In genomic region chr1:88279111-88280005, GRCm38 (mm10) we compare ENCODE assay signal across 11 mouse cellular contexts. TPM values are rescaled to one million over a fixed set of nuclear protein-coding genes. Genes with fewer than 3 reads are reported as not detected.
A peak's percentile ranks its signal among the peaks of the same experiment; 100 is the strongest.
DNase-seq lines count a peak whose midpoint lies in the region; ATAC-seq lines count a peak whose summit lies in the region.
"Had no signal": no experiment of that assay in that cellular context is flagged by ENCODE, and none has a peak within 500 bp of the region (broad histone marks: within the 10 kb centered on the region; RNA-seq: fewer than 3 reads in every experiment).

No protein-coding gene starts in this region.

- DNase-seq in layer of hippocampus, adult 11-12 months (ENCODE audit: low spot score): peak; percentile 17
- no peak for DNase-seq in layer of hippocampus, adult 9-11 months
- peak; percentile 80 for DNase-seq in NIH3T3 (ENCODE audit: low read depth)
- peak; percentile 33 to 47 for DNase-seq in lung, postnatal 4 days
- no peak for DNase-seq in heart, embryonic 10.5 days (ENCODE audit: low spot score)
- DNase-seq in cerebellum, postnatal 4 days (ENCODE audit: low spot score in 2 of 2): no peak

- H3K9me3 ChIP-seq in intestine, embryonic 15.5 days: no peaks in the 10 kb centered on the region
- peaks cover 26% of the 10 kb centered on the region for H3K9me3 ChIP-seq in heart, embryonic 10.5 days
- H3K9me3 ChIP-seq: heart, embryonic 15.5 days had no signal

- H3K4me3 ChIP-seq in intestine, embryonic 15.5 days (replicated peaks): no peak overlapping the region
- H3K4me3 ChIP-seq in heart, embryonic 10.5 days: no peak overlapping the region
- H3K4me3 ChIP-seq: heart, embryonic 15.5 days; limb, embryonic 13.5 days had no signal

- H3K27ac ChIP-seq in intestine, embryonic 15.5 days: peak overlapping the region; percentile 5; the same call in 1 of the 2 replicates
- no peak overlapping the region for H3K27ac ChIP-seq in heart, embryonic 10.5 days
- H3K27ac ChIP-seq: heart, embryonic 15.5 days; limb, embryonic 13.5 days had no signal

- peak overlapping the region; percentile 2 for H3K4me2 ChIP-seq in intestine, embryonic 15.5 days (replicated peaks)
- H3K4me2 ChIP-seq: heart, embryonic 15.5 days; limb, embryonic 13.5 days had no signal

- WGBS in intestine, embryonic 15.5 days: 53% methylated on average over 9 of the region's 9 CpGs
- WGBS in heart, embryonic 10.5 days: 56% methylated on average over 9 of the region's 9 CpGs

- no peak overlapping the region for H3K9ac ChIP-seq in intestine, embryonic 15.5 days
- H3K9ac ChIP-seq: heart, embryonic 15.5 days; limb, embryonic 13.5 days had no signal

- H3K4me1 ChIP-seq in intestine, embryonic 15.5 days (replicated peaks): peaks cover 17% of the 10 kb centered on the region
- H3K4me1 ChIP-seq in heart, embryonic 10.5 days: peaks cover 13% of the 10 kb centered on the region

- H3K27me3 ChIP-seq in intestine, embryonic 15.5 days (replicated peaks): no peaks in the 10 kb centered on the region
- no peaks in the 10 kb centered on the region for H3K27me3 ChIP-seq in heart, embryonic 10.5 days (ENCODE audit: insufficient read depth, poor library complexity, severe bottlenecking)
- H3K27me3 ChIP-seq: heart, embryonic 15.5 days; limb, embryonic 13.5 days had no signal

- ATAC-seq in intestine, embryonic 15.5 days: peak; percentile 60

- H3K36me3 ChIP-seq in intestine, embryonic 15.5 days: peaks cover 10% of the 10 kb centered on the region
- peaks cover 14% of the 10 kb centered on the region for H3K36me3 ChIP-seq in heart, embryonic 10.5 days

RNA-seq across cellular contexts. Expression of gene Trpm8, which starts 1.9 kb away (rescaled TPM):
- not detected in 2 replicates for polyA plus RNA-seq in intestine, embryonic 15.5 days (2015; fragmentation: Nextera tagmentation; extraction: Ambion mirVana)
- polyA plus RNA-seq in heart, embryonic 10.5 days (2016; fragmentation: Nextera tagmentation; extraction: Ambion mirVana): 0.11 and 0.15 TPM in 2 replicates
- polyA plus RNA-seq: heart, embryonic 15.5 days; large intestine, adult 2 months; limb, embryonic 13.5 days; thymus, postnatal 0 days had no signal

RNA-seq across cellular contexts. Expression of gene Hjurp, which starts 1.9 kb away (rescaled TPM):
- 158 and 160 TPM in 2 replicates for polyA plus RNA-seq in intestine, embryonic 15.5 days (2015; fragmentation: Nextera tagmentation; extraction: Ambion mirVana)
- 143 and 155 TPM in 2 replicates for polyA plus RNA-seq in heart, embryonic 10.5 days (2016; fragmentation: Nextera tagmentation; extraction: Ambion mirVana)

RNA-seq across cellular contexts. Expression of gene Mroh2a, which starts 52.6 kb away (rescaled TPM):
- polyA plus RNA-seq in intestine, embryonic 15.5 days (2015; fragmentation: Nextera tagmentation; extraction: Ambion mirVana): 0.88 and 1.0 TPM in 2 replicates
- polyA plus RNA-seq in heart, embryonic 10.5 days (2016; fragmentation: Nextera tagmentation; extraction: Ambion mirVana): 0.58 and 0.82 TPM in 2 replicates

Comparison
In these comparisons a context has a peak if more than half of its experiments do, and no peak if none do; other contexts are left out.
1. DNase-seq: peak in layer of hippocampus, adult 11-12 months (single experiment), NIH3T3 (single experiment) and lung, postnatal 4 days (2 of 2); none in layer of hippocampus, adult 9-11 months (single experiment), heart, embryonic 10.5 days (single experiment) and cerebellum, postnatal 4 days (0 of 2).